Mouse (Mus musculus) heart, postnatal 0 days (tissue): ENCODE results near the gene Zranb3. TPM values are rescaled to one million over a fixed set of nuclear protein-coding genes. Genes with fewer than 3 reads are reported as not detected.
"Not testable (repeated sequence)": the region's sequence is repeated elsewhere in the genome, so short reads cannot be mapped to it uniquely, and the experiment has no call there.

Experiments
- ATAC-seq: fragments of 200-750 bp; cut with Nextera tagmentation; 2 replicates; pipeline ENCODE4 v1.8.0; 2017; ENCODE audit warnings: low read depth, moderate number of reproducible peaks, moderate library complexity; ENCODE audit not compliant: insufficient read depth
- DNase-seq: peaks from one replicate; pipeline ENCODE4 v3.0.0-alpha.2; 2016; ENCODE audit warnings: low spot score
- H3K27ac ChIP-seq: fragments of 300-500 bp; sonication (generic); 2 replicates; pipeline ENCODE4 v1.5.1; 2014; ENCODE audit warnings: low read depth, mild to moderate bottlenecking
- H3K27me3 ChIP-seq: fragments of 300-500 bp; sonication (generic); 2 replicates; pipeline ENCODE4 v1.6.1; 2014; ENCODE audit warnings: low read length, mixed read lengths; ENCODE audit not compliant: control insufficient read depth, insufficient read depth
- H3K36me3 ChIP-seq: fragments of 300-500 bp; sonication (generic); replicated peaks from 2 replicates; pipeline ENCODE4 v1.6.1; 2014; ENCODE audit warnings: low read length, mixed read lengths; ENCODE audit not compliant: control insufficient read depth, insufficient read depth
- H3K4me1 ChIP-seq: fragments of 300-500 bp; sonication (generic); 2 replicates; pipeline ENCODE4 v1.6.1; 2014; ENCODE audit warnings: antibody characterized with exemption; ENCODE audit not compliant: control insufficient read depth, insufficient read depth
- H3K4me2 ChIP-seq: fragments of 300-500 bp; sonication (generic); 2 replicates; pipeline ENCODE4 v1.6.1; 2014; ENCODE audit warnings: low read depth, mild to moderate bottlenecking, low read length, moderate library complexity
- H3K4me3 ChIP-seq: fragments of 300-500 bp; sonication (generic); 2 replicates; pipeline ENCODE4 v1.5.1; 2014; ENCODE audit warnings: low read depth, low read length
- H3K9ac ChIP-seq: fragments of 300-500 bp; sonication (generic); replicated peaks from 2 replicates; pipeline ENCODE4 v1.6.1; 2014; ENCODE audit warnings: low read depth, low read length, mixed read lengths
- H3K9me3 ChIP-seq: fragments of 300-500 bp; sonication (generic); replicated peaks from 2 replicates; pipeline ENCODE4 v1.6.1; 2016; ENCODE audit warnings: low read length; ENCODE audit not compliant: control insufficient read depth
- CTCF ChIP-seq: IDR thresholded peaks from 2 replicates; pipeline ENCODE4 v1.5.1; 2016; ENCODE audit warnings: antibody characterized with exemption, control low read depth, low read depth
- EP300 ChIP-seq: IDR thresholded peaks from 2 replicates; pipeline ENCODE4 v1.6.1; 2016; ENCODE audit warnings: antibody characterized with exemption, low read depth
- WGBS: fragments of 180-500 bp; shearing (Covaris S2); extraction: QIAGEN DNeasy Blood & Tissue Kit; methylation state at CpG from one replicate; pipeline ENCODE4 v1.1.7; 2014; 5-methylcytosine and 5-hydroxymethylcytosine counted together
- polyA plus RNA-seq: library from polyadenylated mRNA; unstranded; fragments of >200 nt; fragmentation: Nextera tagmentation; extraction: Ambion mirVana; gene quantifications from 2 replicates; pipeline ENCODE4 v1.2.1, GENCODE M21; 2015
- total RNA-seq: library from RNA; depleted of rRNA; stranded (reverse); fragments of >200 nt; gene quantifications from 2 replicates; pipeline ENCODE4 v1.2.3, GENCODE M21; 2014; ENCODE audit warnings: low replicate concordance

Gene Zranb3
- total and polyA plus RNA-seq, 2 experiments from 2014 or later = 1.9 to 2.1 TPM

- 0 out of 2 replicates have a peak, but pooled peaks cover 4% of the 10 kb centered on the region for H3K4me1 ChIP-seq
- no peak overlapping the region for H3K9ac ChIP-seq
- no peak overlapping the region for H3K4me3 ChIP-seq
- H3K36me3 ChIP-seq = no peaks in the 10 kb centered on the region
- H3K4me2 ChIP-seq = no peak overlapping the region
- peak; percentile 47; the same call in 1 of the 2 replicates for ATAC-seq
- H3K27ac ChIP-seq = no peak overlapping the region
- TF ChIP-seq CTCF (no peak), EP300 (no peak)
- no peaks in the 10 kb centered on the region for H3K9me3 ChIP-seq
- WGBS = 60% methylated on average over 4 of the region's 4 CpGs
- H3K27me3 ChIP-seq = no peaks in the 10 kb centered on the region
- DNase-seq = no peak
These were observed 89.0 kb downstream of the Zranb3 start for GRCm38 (mm10) chr1:128013698-128014386.

- Histone ChIP-seq H3K36me3 (no peaks in the 10 kb centered on the region), H3K27me3 (no peaks in the 10 kb centered on the region), H3K4me2 (no peak overlapping the region), H3K9ac (no peak overlapping the region), H3K9me3 (no peaks in the 10 kb centered on the region), H3K4me1 (no peaks in the 10 kb centered on the region), H3K4me3 (no peak overlapping the region), H3K27ac (no peak overlapping the region)
- ATAC-seq (no peak), DNase-seq (no peak)
- 98% methylated on average over 2 of the region's 2 CpGs for WGBS
- TF ChIP-seq CTCF (no peak), EP300 (no peak)
These were observed 93.1 kb downstream of the Zranb3 start for GRCm38 (mm10) chr1:128009751-128010150.

- H3K4me1 ChIP-seq, H3K4me2 ChIP-seq, H3K4me3 ChIP-seq, H3K9ac ChIP-seq, H3K9me3 ChIP-seq, DNase-seq, H3K27ac ChIP-seq, ATAC-seq, H3K36me3 ChIP-seq, H3K27me3 ChIP-seq: not testable (repeated sequence)
- WGBS = 84% methylated on average over 11 of the region's 11 CpGs
These were observed 96.7 kb downstream of the Zranb3 start for GRCm38 (mm10) chr1:128006042-128006600.

GRCm38 (mm10) chr1:128004371-128004720, 98.5 kb downstream of the Zranb3 start:
- H3K4me2 ChIP-seq = no peak overlapping the region
- TF ChIP-seq CTCF (no peak), EP300 (no peak)
- ATAC-seq (no peak), DNase-seq (no peak)
- H3K4me3 ChIP-seq = no peak overlapping the region
- H3K9me3 ChIP-seq = no peaks in the 10 kb centered on the region
- H3K36me3 ChIP-seq = no peaks in the 10 kb centered on the region
- no peak overlapping the region for H3K9ac ChIP-seq
- H3K27me3 ChIP-seq = no peaks in the 10 kb centered on the region
- WGBS = 79% methylated on average over 2 of the region's 2 CpGs
- no peaks in the 10 kb centered on the region for H3K4me1 ChIP-seq
- no peak overlapping the region for H3K27ac ChIP-seq

- no peaks in the 10 kb centered on the region for H3K4me1 ChIP-seq
- H3K27me3 ChIP-seq = no peaks in the 10 kb centered on the region
- H3K4me3 ChIP-seq = no peak overlapping the region
- H3K27ac ChIP-seq = no peak overlapping the region
- no peaks in the 10 kb centered on the region for H3K9me3 ChIP-seq
- no peak for TF ChIP-seq CTCF
- no peak for TF ChIP-seq EP300
- H3K4me2 ChIP-seq = no peak overlapping the region
- ATAC-seq = no peak
- DNase-seq = no peak
- WGBS = 91% methylated on average over 4 of the region's 4 CpGs
- no peaks in the 10 kb centered on the region for H3K36me3 ChIP-seq
- no peak overlapping the region for H3K9ac ChIP-seq
These were observed 99.0 kb downstream of the Zranb3 start for GRCm38 (mm10) chr1:128003712-128004370.
